Mouse (Mus musculus) large intestine, adult 2 months (tissue): ENCODE measurements around the gene Dupd1. TPM values are rescaled to one million over a fixed set of nuclear protein-coding genes. Genes with fewer than 3 reads are reported as not detected.
A peak's percentile ranks its signal among the peaks of the same experiment; 100 is the strongest.

Source experiments
- DNase-seq: peaks from one replicate; pipeline ENCODE4 v3.0.0-alpha.2; 2012; ENCODE audit warnings: low read depth, low spot score
- WGBS: fragments of 180-500 bp; shearing (Covaris S2); methylation state at CpG from one replicate; pipeline ENCODE4 v1.1.7; 2018; 5-methylcytosine and 5-hydroxymethylcytosine counted together
- polyA plus RNA-seq: library from polyadenylated mRNA; depleted of rRNA; stranded (reverse); fragments of >200 nt; gene quantifications from 2 replicates; pipeline ENCODE4 v1.2.3, GENCODE M21; 2012; rRNA removed

Gene Dupd1
- not detected in 2 replicates for polyA plus RNA-seq

DNA sequence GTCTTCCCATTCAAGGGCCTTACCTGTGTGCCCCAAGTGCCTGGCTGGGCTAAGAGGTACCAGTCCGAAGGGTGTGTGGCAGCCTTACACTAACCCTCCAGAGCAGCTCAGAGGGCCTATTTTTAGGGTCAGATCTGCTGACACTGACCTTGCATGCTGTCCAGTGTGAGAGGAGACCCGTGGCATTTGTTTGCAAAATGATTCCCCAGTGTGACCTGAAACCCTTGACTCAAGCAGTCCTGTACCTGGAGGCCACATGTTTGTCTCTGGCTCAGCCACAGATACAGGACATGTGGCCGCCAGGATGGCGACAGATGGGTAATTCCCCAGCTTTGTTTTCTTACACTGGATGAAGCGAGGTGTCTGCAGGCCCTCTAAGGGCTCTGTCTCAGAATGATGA lies at the start of gene Dupd1:
Gene Dupd1, minus strand, starts transcription at position 91 of the 400 bp plus-strand sequence.
- 71% methylated on average over 5 of the region's 5 CpGs for whole genome bisulfite sequencing
- no peak for DNase-seq

DNA sequence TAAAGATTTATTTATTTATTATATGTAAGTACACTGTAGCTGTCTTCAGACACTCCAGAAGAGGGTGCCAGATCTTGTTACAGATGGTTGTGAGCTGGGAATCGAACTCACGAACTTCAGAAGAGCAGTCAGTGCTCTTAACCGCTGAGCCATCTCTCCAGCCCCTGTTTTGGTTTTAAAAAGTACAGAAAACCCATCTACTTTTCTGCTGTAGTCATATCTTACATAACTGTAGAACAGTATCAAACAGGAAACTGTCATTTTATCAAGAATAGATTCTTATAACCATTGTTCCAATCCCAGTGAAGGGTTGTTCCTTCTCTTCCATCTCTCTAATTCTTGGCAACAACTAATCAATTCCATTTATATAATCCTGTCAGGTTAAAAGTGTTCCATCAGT lies 49.4 kb upstream of the Dupd1 start:
- 91% methylated on average over 3 of the region's 3 CpGs for WGBS
- DNase-seq = no peak

DNA sequence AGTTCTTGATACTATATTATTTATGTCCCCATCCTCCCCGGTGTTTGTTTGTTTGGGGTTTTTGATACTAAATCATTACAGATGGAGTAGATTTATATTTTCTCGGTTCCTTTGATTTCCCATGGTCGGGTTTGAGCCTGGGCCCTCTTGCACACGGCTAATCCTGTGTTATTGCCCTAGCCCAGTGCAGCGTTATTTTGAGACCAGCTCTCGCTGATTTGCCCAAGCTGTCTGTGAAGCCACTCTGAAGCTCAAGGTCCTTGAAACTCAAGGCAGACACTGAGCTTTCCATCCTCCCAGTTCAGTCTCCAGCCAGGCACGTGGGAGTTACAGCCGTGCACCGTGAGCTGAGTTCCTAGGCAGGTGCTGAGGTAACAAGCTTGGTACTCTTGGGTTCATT lies 47.2 kb upstream of the Dupd1 start:
- WGBS = 89% methylated on average over 9 of the region's 9 CpGs
- DNase-seq = no peak

DNA sequence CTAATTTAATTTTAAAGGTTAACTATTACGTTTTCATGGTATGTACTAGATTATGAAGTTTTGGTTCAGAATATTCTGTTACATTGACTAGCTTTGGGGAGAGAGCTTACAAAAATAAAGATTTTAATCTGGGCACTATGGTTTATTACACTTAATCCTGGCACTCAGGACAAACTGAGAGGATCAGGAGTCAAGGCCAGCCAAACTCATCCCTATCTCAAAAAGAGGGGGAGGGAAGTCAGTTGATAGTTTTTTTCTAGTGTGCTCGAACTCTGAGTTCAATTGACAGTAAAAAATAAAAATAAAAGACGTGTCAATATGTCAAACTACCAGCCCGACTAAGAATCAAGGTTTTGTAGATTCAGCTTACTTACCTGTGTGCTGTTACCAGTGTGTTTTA lies 39.0 kb upstream of the Dupd1 start:
- WGBS = 79% methylated on average over 4 of the region's 4 CpGs
- no peak for DNase-seq

DNA sequence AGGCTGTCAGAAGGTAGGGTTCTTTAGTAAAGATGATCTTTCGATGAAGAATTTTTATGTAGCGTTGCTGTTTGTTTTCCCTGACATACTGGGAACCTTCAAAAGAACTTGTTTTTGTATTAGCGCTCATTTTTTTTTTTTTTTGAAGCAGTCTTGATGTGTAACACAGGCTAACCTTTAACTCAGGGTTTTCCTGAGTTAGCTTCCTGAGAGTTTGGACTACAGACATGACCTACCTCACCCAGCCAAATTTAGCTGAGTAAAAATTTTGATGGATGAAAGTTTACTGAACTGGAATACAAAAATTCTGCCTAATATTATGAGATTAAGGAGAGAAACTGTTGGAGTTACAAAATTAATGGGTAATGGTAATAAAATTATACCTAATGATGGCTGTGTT lies 38.0 kb upstream of the Dupd1 start:
- 92% methylated on average over 3 of the region's 3 CpGs for WGBS
- no peak for DNase-seq

DNA sequence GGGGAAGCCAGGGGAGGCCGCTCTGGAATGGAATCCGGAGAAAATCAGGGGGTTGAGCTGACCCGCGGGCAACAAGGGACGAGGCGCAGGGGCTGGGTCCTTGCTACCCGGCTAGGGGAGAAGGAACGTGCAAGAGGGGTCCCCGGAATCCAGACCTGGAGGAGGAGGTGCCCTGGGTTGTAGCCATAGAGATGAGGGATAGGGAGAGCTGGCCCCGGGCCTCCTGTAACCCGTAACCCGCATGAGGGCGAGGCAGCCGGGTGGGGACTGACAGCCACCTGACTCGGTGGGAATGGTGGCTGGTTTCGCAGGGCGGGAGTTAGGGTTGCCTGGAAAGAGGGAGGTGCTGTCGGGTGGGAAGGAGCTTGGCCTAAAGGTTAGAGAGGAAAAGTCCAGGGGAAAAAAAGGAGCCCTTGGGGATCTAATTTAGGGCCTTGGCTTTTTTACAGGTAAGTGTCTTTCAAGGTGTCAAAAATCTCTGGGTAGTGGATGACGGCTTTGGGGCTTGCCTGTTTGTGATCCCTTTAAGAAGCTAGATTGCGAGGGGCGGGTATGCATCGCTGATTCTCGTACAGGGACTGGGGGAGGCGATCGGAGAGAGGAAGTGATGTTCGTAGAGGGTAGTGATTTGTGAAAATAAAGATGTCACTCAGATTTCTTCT lies 36.6 kb upstream of the Dupd1 start, which contains the start of gene Dusp13:
Gene Dusp13, minus strand, starts transcription at position 301 of the 662 bp plus-strand sequence.
- DNase-seq = peak; percentile 39
- WGBS = under 1% methylated on average over 26 of the region's 26 CpGs

DNA sequence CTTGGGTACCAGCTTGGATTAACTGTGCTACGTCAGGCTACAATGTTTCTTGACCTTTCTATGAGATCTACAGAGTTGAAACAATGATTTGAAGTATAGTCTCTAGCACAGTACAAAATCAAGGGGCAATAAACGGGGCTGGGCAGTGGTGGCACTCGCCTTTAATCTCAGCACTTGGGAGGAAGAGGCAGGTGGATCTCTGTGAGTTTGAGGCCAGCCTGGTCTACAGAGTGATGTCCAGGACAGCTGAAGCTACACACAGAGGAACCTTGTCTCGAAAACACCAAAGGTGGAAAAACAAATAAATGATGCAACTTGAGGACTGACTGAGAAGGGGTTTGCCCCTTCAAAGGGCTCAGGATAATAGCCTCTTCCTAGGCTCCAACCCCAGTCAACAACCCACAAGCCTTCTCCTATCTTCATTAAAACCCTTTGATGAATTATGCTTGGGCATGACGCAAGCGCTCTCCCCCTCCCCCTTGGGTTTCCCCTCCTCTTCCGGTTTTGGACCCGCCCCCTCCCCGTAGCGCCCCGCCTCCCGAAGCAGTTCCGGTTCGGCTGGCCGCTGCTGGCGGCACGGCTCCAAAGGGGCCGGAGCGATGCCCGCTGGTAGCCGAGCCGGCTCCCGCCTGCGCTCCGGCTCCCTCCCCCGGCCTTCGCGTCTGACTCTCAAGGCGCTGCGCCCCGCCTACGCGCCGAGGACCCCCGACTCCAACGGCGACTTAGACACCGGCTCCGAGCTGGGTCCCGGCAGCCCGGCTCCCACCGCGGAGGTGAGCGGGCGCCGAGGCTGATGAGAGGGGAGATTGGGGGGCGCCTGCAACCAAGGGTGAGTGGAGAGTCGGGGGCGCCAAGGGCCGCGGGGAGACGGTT lies 35.9 kb upstream of the Dupd1 start, which contains the start of gene Samd8:
Gene Samd8, plus strand, starts transcription at position 524 of the 873 bp plus-strand sequence.
- WGBS = 5% methylated on average over 52 of the region's 52 CpGs
- peak; percentile 46 for DNase-seq

DNA sequence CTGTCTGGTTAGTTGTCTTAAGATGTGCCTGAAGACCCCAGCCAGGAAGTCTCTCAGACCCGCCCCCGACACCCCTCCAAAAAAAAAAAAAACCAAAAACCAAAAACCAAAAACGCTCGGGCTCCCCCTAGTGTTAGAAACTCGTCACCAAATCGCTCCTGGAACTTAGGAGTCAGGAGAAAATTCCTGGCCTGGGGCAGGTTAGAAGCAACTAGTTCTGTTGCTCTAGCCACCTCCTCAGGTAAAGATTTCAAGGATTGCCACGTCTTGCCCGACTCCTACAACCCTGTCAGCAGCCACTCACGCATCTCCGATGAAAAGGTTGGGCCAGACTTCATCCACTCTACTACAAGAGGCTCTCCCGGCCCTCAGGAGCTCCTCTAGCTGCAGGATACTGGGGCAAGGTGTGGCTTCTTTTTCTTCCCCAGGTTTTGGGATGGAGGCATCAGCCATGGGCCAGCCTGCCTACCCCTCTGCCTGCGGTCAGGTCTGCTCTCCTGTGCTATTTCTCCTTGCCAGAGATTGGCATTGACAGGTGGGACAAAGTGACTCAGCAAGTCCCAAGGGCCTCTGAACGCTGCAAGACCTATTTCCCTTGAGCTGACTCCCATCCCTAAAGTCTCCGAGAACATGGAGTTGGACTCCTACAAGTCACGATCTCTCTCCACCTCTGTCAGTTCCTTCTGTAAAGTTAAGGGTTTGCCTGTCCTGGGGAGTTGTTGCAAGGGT lies 33.9 kb upstream of the Dupd1 start:
- WGBS = 43% methylated on average over 15 of the region's 15 CpGs
- DNase-seq = peak; percentile 14

DNA sequence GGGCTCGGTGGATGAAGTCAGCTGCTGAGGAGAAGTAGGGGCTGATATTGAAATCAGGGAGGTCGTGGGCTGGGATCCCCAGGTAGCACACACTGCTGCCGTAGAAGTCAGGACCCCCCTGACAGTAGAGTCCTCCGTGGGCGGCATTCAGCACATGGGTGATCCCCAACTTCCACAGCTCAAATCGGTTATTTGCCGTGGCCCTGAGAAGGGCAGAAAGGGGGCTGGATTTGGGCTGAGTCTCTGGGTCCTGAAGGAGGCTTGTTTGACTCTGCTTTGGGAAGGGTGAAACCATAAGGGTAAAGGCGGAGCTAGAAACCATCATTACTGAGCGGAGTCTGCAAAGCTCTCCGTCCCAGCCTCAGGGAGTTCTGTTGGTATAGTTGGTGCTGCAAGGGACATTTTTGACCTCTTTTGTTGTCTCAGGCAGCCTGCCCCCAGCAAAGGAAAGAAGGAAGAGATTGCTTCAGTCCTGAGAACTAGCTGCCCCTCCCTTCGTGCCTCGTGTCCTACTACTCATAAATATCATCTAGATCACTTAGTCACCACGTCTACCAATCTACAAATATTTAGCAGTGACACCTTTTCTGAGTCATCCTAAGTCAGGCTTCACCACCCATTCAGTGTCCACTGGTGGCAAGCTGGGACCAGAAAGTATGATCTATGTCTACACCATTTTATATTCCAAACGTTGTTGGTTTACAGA lies 33.2 kb upstream of the Dupd1 start:
- 65% methylated on average over 14 of the region's 14 CpGs for WGBS
- DNase-seq = peak; percentile 8

DNA sequence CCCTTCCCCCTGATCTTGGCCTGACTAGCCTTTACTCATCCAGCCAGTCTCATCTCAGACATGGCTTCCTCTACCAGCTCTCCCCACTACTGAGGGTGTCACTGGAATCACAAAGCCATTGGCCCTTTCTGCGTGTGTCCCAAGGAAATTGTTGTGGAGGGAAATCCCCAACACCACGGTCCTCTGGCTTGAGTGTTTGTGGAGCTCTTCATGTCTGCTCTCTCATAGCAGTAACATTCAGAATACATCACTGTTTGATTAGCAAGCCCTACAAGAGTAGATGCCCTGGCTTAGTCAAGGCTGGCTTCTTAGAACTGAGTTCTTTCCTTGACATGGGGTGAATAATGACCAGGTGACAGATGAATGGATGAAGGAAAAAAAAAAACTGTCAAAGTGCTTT lies 32.5 kb upstream of the Dupd1 start:
- WGBS = 47% methylated on average over 2 of the region's 2 CpGs

DNA sequence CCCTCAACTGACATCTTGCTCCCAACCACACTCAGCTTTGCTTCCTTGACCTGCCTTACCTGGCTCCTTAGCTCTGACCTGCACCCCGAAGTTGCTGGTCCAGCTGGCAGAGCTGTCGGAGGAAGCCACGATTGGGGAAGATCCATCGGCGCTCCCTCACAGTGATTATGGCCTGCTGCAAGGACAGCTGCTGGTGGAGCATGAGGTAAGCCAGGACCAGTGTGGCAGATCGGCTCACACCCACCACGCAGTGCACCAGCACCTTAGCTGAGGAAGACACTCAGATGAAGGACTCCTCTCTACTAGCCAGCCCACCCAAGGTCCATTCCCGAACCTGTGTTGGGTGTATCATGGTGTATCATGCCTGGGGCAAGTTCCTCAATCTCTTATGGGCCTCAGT lies 31.9 kb upstream of the Dupd1 start:
- WGBS = 90% methylated on average over 8 of the region's 8 CpGs
- DNase-seq = no peak

More for the DNA sequence above, 32.5 kb upstream of the Dupd1 start:
- no peak for DNase-seq

DNA sequence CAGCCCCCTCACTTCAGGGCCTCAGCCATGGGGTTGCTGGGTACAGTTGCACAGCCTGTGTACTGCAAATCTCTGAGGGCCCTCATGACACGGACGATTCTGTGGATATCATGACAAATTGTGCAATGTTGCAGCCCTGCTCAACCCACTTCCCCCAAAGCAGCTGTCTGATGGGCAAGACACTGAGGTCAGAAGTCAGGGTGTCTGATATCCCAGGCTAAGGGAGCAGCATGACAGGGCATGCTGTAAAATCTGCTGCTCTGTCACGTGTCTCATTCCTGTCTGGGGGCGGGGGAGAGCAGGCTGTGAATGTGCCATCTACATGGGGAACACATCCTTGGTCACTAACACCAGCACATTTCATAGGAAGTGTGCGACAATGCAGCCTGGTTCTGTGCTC lies 30.8 kb upstream of the Dupd1 start:
- DNase-seq = no peak
- WGBS = 62% methylated on average over 5 of the region's 5 CpGs

DNA sequence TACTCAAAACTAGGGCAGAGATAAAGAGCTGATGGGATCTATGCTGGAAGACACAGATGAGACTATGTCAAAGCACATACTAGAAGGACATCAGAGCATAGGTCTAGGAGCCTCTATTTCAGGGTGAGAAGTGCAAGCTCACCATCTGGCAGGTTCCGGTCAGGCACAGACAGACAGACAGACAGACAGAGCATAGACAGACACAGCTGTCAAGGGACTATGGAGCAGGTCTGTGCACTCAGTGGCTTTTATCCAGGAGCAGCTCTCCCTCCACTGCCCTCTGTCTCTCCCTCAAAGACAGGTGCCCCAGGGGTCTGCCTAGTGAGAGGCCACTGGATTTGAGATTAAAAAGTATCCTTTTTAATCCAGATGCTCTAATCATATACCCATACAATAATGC lies 29.8 kb upstream of the Dupd1 start:
- WGBS = 96% methylated on average over 1 of the region's 1 CpGs

DNA sequence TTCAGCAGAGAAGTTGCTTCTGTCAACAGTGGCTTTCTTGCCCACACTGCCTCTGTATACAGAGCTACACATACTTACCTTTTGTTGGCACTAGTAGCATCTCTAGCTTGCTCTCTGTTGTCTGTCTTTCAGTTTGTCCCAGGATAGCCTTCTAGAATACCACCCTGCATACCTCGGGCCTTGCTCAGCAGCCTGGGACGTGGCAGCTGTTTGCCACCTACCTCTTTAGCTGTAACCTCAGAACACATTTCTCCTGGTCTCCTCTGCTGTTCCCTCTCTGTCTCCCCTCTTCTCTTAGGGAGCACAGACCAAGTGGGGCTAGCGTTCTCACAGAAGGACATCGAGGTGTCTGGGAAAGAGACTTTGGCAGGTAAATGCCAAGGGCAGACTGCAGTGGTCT lies 28.1 kb upstream of the Dupd1 start:
- DNase-seq = no peak
- WGBS = 92% methylated on average over 4 of the region's 4 CpGs

More for the DNA sequence above, 29.8 kb upstream of the Dupd1 start:
- no peak for DNase-seq

DNA sequence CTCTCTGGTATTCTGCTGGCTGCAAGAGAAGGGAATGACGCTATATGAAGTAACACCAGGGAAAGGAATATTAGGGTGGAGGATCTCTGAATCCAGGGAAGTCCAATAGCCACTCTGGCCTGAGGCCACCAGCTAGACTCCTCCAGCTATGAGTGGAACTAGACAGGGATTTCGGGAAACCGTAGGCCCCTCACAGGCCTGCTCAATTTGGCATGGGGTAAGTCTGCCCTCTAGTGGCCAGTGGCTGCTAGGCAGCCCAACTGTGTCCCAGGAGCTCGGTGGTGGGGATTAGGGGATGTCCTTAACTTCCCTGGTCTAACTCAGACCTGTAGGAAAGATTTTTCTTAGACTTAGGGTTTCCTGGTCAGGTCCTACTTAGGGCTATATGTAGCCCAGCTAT lies 27.4 kb upstream of the Dupd1 start:
- peak; percentile 21 for DNase-seq
- WGBS = 26% methylated on average over 4 of the region's 4 CpGs

DNA sequence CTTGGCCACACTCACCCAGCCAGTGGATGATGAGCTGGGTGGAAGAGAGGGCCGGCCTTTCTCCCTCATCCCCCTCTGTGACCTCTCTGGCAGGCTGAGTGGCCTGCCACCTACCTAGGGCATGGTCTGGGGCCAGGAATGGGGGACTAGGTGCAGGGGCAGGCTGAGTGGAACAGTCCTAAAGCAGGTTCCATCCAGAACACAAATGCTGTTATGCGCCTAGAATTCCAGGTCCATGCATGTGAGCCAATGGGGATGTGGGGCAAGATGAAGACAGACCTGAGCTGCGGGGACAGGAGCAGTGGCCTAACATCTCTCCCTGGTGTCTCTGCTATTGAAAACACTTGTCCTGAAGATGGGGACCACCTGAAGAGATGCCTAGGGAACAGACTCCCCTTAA lies 26.9 kb upstream of the Dupd1 start:
- no peak for DNase-seq

DNA sequence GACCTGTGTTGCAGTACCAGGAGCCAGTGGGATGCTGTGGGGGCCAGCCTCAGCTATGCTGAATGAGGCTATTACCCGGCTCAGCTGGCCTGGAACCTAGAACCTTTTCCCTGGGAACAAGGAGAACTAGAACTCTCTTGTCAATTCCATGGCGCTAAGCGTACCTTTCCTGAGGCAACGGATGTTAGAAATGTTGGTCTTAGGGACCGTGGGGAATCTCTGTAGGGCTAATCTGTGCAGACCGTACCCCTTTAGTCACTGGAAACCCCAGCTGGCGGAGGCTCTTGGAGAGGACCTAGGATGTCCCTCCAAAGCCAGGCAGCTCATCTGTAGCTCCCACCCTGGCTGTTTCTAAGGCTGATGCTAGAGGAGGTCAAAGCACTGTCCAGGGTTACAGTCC lies 26.0 kb upstream of the Dupd1 start:
- DNase-seq = no peak
- 93% methylated on average over 7 of the region's 7 CpGs for WGBS

More for the DNA sequence above, 26.9 kb upstream of the Dupd1 start:
- WGBS = 82% methylated on average over 3 of the region's 3 CpGs

DNA sequence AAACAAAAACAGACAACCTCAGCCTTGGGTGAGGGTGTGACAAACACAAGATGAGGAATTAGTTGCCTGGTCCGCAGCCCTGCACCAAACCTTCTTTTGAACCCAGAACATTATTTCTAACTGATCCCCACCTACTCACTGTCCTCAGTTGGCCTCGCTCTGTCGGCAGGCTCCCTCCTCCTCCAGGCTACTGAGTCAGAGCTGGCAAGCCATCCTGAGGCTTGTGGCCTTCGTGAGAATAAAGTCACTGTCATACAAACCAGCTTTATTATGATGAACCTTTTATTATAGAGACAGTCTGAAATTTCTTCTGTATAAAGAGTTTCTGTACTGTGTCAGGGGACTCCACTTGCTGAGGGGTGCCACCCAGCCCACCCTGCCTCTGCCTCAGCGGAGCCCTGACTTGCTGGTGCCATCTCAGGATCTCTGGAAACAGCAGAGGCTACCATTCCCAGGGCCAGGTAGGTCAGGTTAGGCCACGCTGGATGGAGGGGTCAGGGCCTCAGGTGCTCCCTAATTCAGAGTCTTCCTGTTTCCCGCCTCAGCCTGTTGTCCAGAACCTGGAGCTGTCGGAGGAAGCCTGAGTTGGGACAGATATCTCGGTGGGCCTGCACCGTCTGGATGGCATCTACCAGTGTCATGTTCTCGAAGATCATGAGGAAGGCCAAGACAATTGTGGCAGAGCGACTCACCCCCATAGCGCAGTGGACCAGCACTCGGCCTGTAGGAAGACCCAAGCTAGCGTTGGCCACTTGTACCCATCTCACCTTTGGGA lies 18.9 kb upstream of the Dupd1 start:
- no peak for DNase-seq
- WGBS = 90% methylated on average over 15 of the region's 15 CpGs

DNA sequence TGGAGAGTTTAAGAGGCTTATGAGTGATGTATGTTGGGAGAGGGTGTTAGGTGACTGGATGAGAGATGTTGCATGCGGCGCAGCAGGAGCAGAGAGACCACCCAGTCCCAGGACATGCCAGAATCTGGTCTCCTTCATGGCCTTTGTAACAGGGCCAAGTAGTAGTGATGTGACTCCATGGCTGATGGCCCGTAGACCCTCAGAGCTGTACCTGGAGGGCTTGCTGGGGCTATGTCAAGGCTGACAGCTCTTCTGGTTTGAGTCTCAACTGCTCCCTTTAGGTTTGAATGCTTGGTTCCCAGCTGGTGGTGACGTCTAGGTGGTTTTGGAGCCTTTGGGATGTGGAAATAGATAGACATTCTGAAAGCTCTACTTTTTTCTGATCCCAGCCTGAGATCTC lies 15.6 kb upstream of the Dupd1 start:
- DNase-seq = no peak
- WGBS = 92% methylated on average over 4 of the region's 4 CpGs
